ENCODE assay signal across 16 mouse cellular contexts in genomic region chr5:125332333-125332732, GRCm38 (mm10). TPM values are rescaled to one million over a fixed set of nuclear protein-coding genes. Genes with fewer than 3 reads are reported as not detected.
DNase-seq lines count a peak whose midpoint lies in the region; ATAC-seq and TF ChIP-seq lines count a peak whose summit lies in the region.
"Had no signal": no experiment of that assay in that cellular context is flagged by ENCODE, and none has a peak within 500 bp of the region (broad histone marks: within the 10 kb centered on the region; RNA-seq: fewer than 3 reads in every experiment).

No protein-coding gene starts in this region.

- no peak overlapping the region for H3K4me2 ChIP-seq in heart, embryonic 14.5 days (ENCODE audit: low read length)
- H3K4me2 ChIP-seq in stomach, embryonic 16.5 days (ENCODE audit: low read depth, low read length), result no peak overlapping the region
- no peak overlapping the region for H3K4me2 ChIP-seq in stomach, postnatal 0 days (replicated peaks; ENCODE audit: low read depth)
- H3K4me2 ChIP-seq in intestine, postnatal 0 days (replicated peaks; ENCODE audit: low read depth), result no peak overlapping the region
- H3K4me2 ChIP-seq: hindbrain, embryonic 12.5 days; midbrain, embryonic 15.5 days had no signal

- H3K4me1 ChIP-seq in heart, embryonic 14.5 days (ENCODE audit: control insufficient read depth in 2 of 2, insufficient read depth in 2 of 2, low read length in 2 of 2), result peaks cover 39 to 46% of the 10 kb centered on the region in 2 experiments
- peaks cover 5% of the 10 kb centered on the region; the same call in 1 of the 2 replicates for H3K4me1 ChIP-seq in stomach, embryonic 16.5 days (ENCODE audit: control insufficient read depth, insufficient read depth, low read length)
- H3K4me1 ChIP-seq in stomach, postnatal 0 days (replicated peaks; ENCODE audit: control insufficient read depth, insufficient read depth), result no peaks in the 10 kb centered on the region; the same call in 1 of the 2 replicates
- H3K4me1 ChIP-seq in intestine, postnatal 0 days (replicated peaks; ENCODE audit: control insufficient read depth, insufficient read depth, low read length), result no peaks in the 10 kb centered on the region

- peak overlapping the region in 1 of 2 experiments; percentile 79; a peak in 2 of 4 replicates for H3K27ac ChIP-seq in heart, embryonic 14.5 days (replicated peaks in 1 of 2; ENCODE audit: control insufficient read depth in 1 of 2, insufficient read depth in 1 of 2, low read depth in 2 of 2, low read length in 2 of 2)
- H3K27ac ChIP-seq in stomach, embryonic 16.5 days (ENCODE audit: low read length), result no peak overlapping the region
- H3K27ac ChIP-seq in stomach, postnatal 0 days (replicated peaks), result no peak overlapping the region
- no peak overlapping the region for H3K27ac ChIP-seq in intestine, postnatal 0 days (ENCODE audit: low read depth, low read length)
- H3K27ac ChIP-seq: hindbrain, embryonic 12.5 days; midbrain, embryonic 15.5 days had no signal

- peak; percentile 30 for DNase-seq in adrenal gland, postnatal 25 days
- DNase-seq in adrenal gland, postnatal 10 days, result no peak
- DNase-seq in heart, postnatal 4 days, result no peak
- DNase-seq in stomach, postnatal 0 days (ENCODE audit: low spot score), result no peak
- DNase-seq in yolk sac, embryonic 10.5 days (ENCODE audit: low spot score), result peak; percentile 64
- DNase-seq: cerebellum, adult 18-20 months; kidney, postnatal 14 days; lung, adult 18-20 months; right cerebral cortex, postnatal 14 days had no signal

- no peak for ATAC-seq in heart, embryonic 14.5 days (ENCODE audit: insufficient number of reproducible peaks, insufficient read depth, low FRiP score, low read depth)
- no peak for ATAC-seq in stomach, embryonic 16.5 days (ENCODE audit: insufficient read depth, low FRiP score)
- ATAC-seq in stomach, postnatal 0 days (ENCODE audit: low FRiP score, low TSS enrichment), result no peak
- no peak for ATAC-seq in intestine, postnatal 0 days
- ATAC-seq: forebrain, embryonic 14.5 days; intestine, embryonic 16.5 days; midbrain, embryonic 15.5 days had no signal

- 58% methylated on average over 4 of the region's 4 CpGs for WGBS in heart, embryonic 14.5 days
- WGBS in stomach, embryonic 16.5 days, result 81% methylated on average over 4 of the region's 4 CpGs
- WGBS in stomach, postnatal 0 days, result 92% methylated on average over 4 of the region's 4 CpGs
- 78% methylated on average over 4 of the region's 4 CpGs for WGBS in intestine, postnatal 0 days

- H3K4me3 ChIP-seq in heart, embryonic 14.5 days (ENCODE audit: control insufficient read depth in 1 of 2, insufficient read depth in 1 of 2, low read depth in 1 of 2, low read length in 2 of 2), result no peak overlapping the region
- no peak overlapping the region for H3K4me3 ChIP-seq in stomach, embryonic 16.5 days (replicated peaks; ENCODE audit: low read length)
- no peak overlapping the region for H3K4me3 ChIP-seq in stomach, postnatal 0 days (ENCODE audit: low read depth, low read length)
- no peak overlapping the region for H3K4me3 ChIP-seq in intestine, postnatal 0 days (ENCODE audit: low read depth, low read length)
- H3K4me3 ChIP-seq: hindbrain, embryonic 12.5 days; midbrain, embryonic 15.5 days had no signal

- TF ChIP-seq EP300 in stomach, postnatal 0 days (optimal IDR thresholded peaks at IDR 0.05), result no peak

- no peaks in the 10 kb centered on the region for H3K36me3 ChIP-seq in heart, embryonic 14.5 days (ENCODE audit: control insufficient read depth, insufficient read depth, low read length)
- no peaks in the 10 kb centered on the region for H3K36me3 ChIP-seq in stomach, embryonic 16.5 days (ENCODE audit: control insufficient read depth, insufficient read depth, low read length)
- 0 out of 2 replicates have a peak, but pooled peaks cover 2% of the 10 kb centered on the region for H3K36me3 ChIP-seq in stomach, postnatal 0 days (ENCODE audit: control insufficient read depth, insufficient read depth, low read length)
- no peaks in the 10 kb centered on the region for H3K36me3 ChIP-seq in intestine, postnatal 0 days (ENCODE audit: control insufficient read depth, insufficient read depth)
- H3K36me3 ChIP-seq: hindbrain, embryonic 12.5 days; midbrain, embryonic 15.5 days had no signal

- no peaks in the 10 kb centered on the region for H3K27me3 ChIP-seq in heart, embryonic 14.5 days (ENCODE audit: control insufficient read depth, insufficient read depth, low read length)
- H3K27me3 ChIP-seq in stomach, embryonic 16.5 days (ENCODE audit: control insufficient read depth, insufficient read depth, low read length), result no peaks in the 10 kb centered on the region
- H3K27me3 ChIP-seq in stomach, postnatal 0 days (ENCODE audit: control insufficient read depth, insufficient read depth, low read length), result no peaks in the 10 kb centered on the region
- no peaks in the 10 kb centered on the region for H3K27me3 ChIP-seq in intestine, postnatal 0 days (replicated peaks; ENCODE audit: control insufficient read depth, insufficient read depth, low read length)
- H3K27me3 ChIP-seq: hindbrain, embryonic 12.5 days; midbrain, embryonic 15.5 days had no signal

- H3K9ac ChIP-seq in heart, embryonic 14.5 days (ENCODE audit: low read length), result peak overlapping the region; percentile 21; the same call in 1 of the 2 replicates
- H3K9ac ChIP-seq in stomach, embryonic 16.5 days (ENCODE audit: low read length), result 0 out of 2 replicates have a peak overlapping the region, but pooled peaks have one; percentile 11
- no peak overlapping the region for H3K9ac ChIP-seq in stomach, postnatal 0 days (ENCODE audit: low read length)
- H3K9ac ChIP-seq in intestine, postnatal 0 days (ENCODE audit: low read depth, low read length), result no peak overlapping the region
- H3K9ac ChIP-seq: hindbrain, embryonic 12.5 days; midbrain, embryonic 15.5 days had no signal

- no peak for TF ChIP-seq CTCF in stomach, postnatal 0 days (IDR thresholded peaks at IDR 0.05; ENCODE audit: low read depth)
- TF ChIP-seq CTCF in intestine, postnatal 0 days (IDR thresholded peaks at IDR 0.05; ENCODE audit: low read depth), result no peak

- H3K9me3 ChIP-seq in heart, embryonic 14.5 days (ENCODE audit: control insufficient read depth, low read length), result no peaks in the 10 kb centered on the region
- H3K9me3 ChIP-seq in stomach, embryonic 16.5 days (replicated peaks; ENCODE audit: control insufficient read depth, low read length), result no peaks in the 10 kb centered on the region
- H3K9me3 ChIP-seq in stomach, postnatal 0 days (ENCODE audit: control insufficient read depth, low read length), result no peaks in the 10 kb centered on the region
- H3K9me3 ChIP-seq in intestine, postnatal 0 days (ENCODE audit: control insufficient read depth), result no peaks in the 10 kb centered on the region
- H3K9me3 ChIP-seq: hindbrain, embryonic 12.5 days; midbrain, embryonic 15.5 days had no signal

RNA-seq across cellular contexts. Expression of gene Scarb1, which starts 8.6 kb away (rescaled TPM):
- 1,988 and 2,596 TPM in 2 replicates for total RNA-seq in adrenal gland, postnatal 25 days (2021)
- total RNA-seq in adrenal gland, postnatal 10 days (2021), result 1,000 to 10,000 TPM in 1 of 2 experiments, 100 to 1,000 TPM in 1; 506 to 1,242 TPM
- polyA plus RNA-seq in heart, embryonic 14.5 days (2014; fragmentation: Nextera tagmentation; extraction: Ambion mirVana), result 59.7 and 61.6 TPM in 2 replicates
- 10 to 100 TPM; 65.7 to 67.0 TPM for total RNA-seq in heart, postnatal 4 days (2021)
- polyA plus RNA-seq in stomach, embryonic 16.5 days (2015; fragmentation: Nextera tagmentation; extraction: Ambion mirVana), result 60.6 and 61.4 TPM in 2 replicates
- polyA plus RNA-seq in stomach, postnatal 0 days (2015; fragmentation: Nextera tagmentation; extraction: Ambion mirVana), result 30.1 and 31.8 TPM in 2 replicates
- polyA plus RNA-seq in intestine, postnatal 0 days (2015; fragmentation: Nextera tagmentation; extraction: Ambion mirVana), result 26.5 TPM in 2 replicates

RNA-seq across cellular contexts. Expression of gene Gm10382, which starts 56.8 kb away (rescaled TPM):
- not detected in 2 replicates for total RNA-seq in adrenal gland, postnatal 25 days (2021)
- total RNA-seq in adrenal gland, postnatal 10 days (2021), result under 1 TPM; 0.21 to 0.24 TPM
- polyA plus RNA-seq in heart, embryonic 14.5 days (2014; fragmentation: Nextera tagmentation; extraction: Ambion mirVana), result 0.27 and 0.32 TPM in 2 replicates
- under 1 TPM; 0.21 to 0.29 TPM for total RNA-seq in heart, postnatal 4 days (2021)
- 0.32 and 0.37 TPM in 2 replicates for polyA plus RNA-seq in stomach, embryonic 16.5 days (2015; fragmentation: Nextera tagmentation; extraction: Ambion mirVana)
- 0.51 and 0.56 TPM in 2 replicates for polyA plus RNA-seq in stomach, postnatal 0 days (2015; fragmentation: Nextera tagmentation; extraction: Ambion mirVana)
- 0.16 and 0.24 TPM in 2 replicates for polyA plus RNA-seq in intestine, postnatal 0 days (2015; fragmentation: Nextera tagmentation; extraction: Ambion mirVana)

RNA-seq across cellular contexts. Expression of gene Ubc, which starts 57.7 kb away (rescaled TPM):
- total RNA-seq in adrenal gland, postnatal 25 days (2021), result 1,462 and 1,631 TPM in 2 replicates
- total RNA-seq in adrenal gland, postnatal 10 days (2021), result 1,000 to 10,000 TPM; 1,039 to 1,045 TPM
- 859 and 861 TPM in 2 replicates for polyA plus RNA-seq in heart, embryonic 14.5 days (2014; fragmentation: Nextera tagmentation; extraction: Ambion mirVana)
- 100 to 1,000 TPM; 781 to 834 TPM for total RNA-seq in heart, postnatal 4 days (2021)
- polyA plus RNA-seq in stomach, embryonic 16.5 days (2015; fragmentation: Nextera tagmentation; extraction: Ambion mirVana), result 1,047 and 1,111 TPM in 2 replicates
- polyA plus RNA-seq in stomach, postnatal 0 days (2015; fragmentation: Nextera tagmentation; extraction: Ambion mirVana), result 537 and 549 TPM in 2 replicates
- polyA plus RNA-seq in intestine, postnatal 0 days (2015; fragmentation: Nextera tagmentation; extraction: Ambion mirVana), result 345 and 371 TPM in 2 replicates

Comparison
In these comparisons a context has a peak if more than half of its experiments do, and no peak if none do; other contexts are left out.
1. DNase-seq: peak in adrenal gland, postnatal 25 days (single experiment) and yolk sac, embryonic 10.5 days (single experiment); none in adrenal gland, postnatal 10 days (single experiment), heart, postnatal 4 days (single experiment) and stomach, postnatal 0 days (single experiment).
2. H3K9ac ChIP-seq: peak in heart, embryonic 14.5 days (single experiment) and stomach, embryonic 16.5 days (single experiment); none in stomach, postnatal 0 days (single experiment) and intestine, postnatal 0 days (single experiment).